Mouse (Mus musculus): Measurements from ENCODE around the gene Ccm2. TPM values are rescaled to one million over a fixed set of nuclear protein-coding genes. Genes with fewer than 3 reads are reported as not detected.

Ccm2 gene
- polyA plus RNA-seq, 1 experiment from 2014 or later: 81.6 TPM

DNA sequence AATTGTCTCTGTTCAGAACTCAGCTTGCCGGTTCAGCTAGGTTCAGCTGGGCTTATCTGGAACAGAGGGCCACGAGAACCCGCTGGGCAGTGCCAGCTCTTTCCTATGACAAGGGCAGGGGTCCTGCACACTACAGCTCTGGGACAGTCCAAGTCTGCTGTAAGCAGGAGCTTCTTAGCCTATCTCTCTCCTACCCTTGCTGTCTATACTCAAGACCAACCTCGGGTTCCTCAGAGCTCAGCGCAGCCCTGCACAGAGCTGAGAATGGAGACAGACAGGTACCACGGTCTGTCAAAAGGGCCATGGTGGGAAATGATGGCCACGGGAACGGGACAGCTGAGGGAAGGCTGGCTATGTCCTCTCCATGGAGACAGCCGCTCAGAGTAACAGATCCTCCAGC, 56.5 kb downstream of the Ccm2 start:
- Histone ChIP-seq H3K4me2 (peak overlapping the region; percentile 69; the same call in 1 of the 2 replicates), H3K9ac (ENCODE audit: low read length) (no peak overlapping the region), H3K4me1 (ENCODE audit: control insufficient read depth, insufficient read depth, low read length) (peaks cover 32% of the 10 kb centered on the region), H3K36me3 (ENCODE audit: control insufficient read depth, insufficient read depth, low read length) (no peaks in the 10 kb centered on the region), H3K27ac (ENCODE audit: low read depth, low read length) (no peak overlapping the region), H3K27me3 (ENCODE audit: control insufficient read depth, insufficient read depth, low read length) (no peaks in the 10 kb centered on the region), H3K4me3 (ENCODE audit: low read depth, low read length) (peak overlapping the region; percentile 46; the same call in 1 of the 2 replicates), H3K9me3 (ENCODE audit: control insufficient read depth, low read length) (no peaks in the 10 kb centered on the region)
- no peak for ATAC-seq (ENCODE audit: low FRiP score)
- DNase-seq (ENCODE audit: low spot score, missing footprints): no peak
- 84% methylated on average over 9 of the region's 9 CpGs for WGBS

DNA sequence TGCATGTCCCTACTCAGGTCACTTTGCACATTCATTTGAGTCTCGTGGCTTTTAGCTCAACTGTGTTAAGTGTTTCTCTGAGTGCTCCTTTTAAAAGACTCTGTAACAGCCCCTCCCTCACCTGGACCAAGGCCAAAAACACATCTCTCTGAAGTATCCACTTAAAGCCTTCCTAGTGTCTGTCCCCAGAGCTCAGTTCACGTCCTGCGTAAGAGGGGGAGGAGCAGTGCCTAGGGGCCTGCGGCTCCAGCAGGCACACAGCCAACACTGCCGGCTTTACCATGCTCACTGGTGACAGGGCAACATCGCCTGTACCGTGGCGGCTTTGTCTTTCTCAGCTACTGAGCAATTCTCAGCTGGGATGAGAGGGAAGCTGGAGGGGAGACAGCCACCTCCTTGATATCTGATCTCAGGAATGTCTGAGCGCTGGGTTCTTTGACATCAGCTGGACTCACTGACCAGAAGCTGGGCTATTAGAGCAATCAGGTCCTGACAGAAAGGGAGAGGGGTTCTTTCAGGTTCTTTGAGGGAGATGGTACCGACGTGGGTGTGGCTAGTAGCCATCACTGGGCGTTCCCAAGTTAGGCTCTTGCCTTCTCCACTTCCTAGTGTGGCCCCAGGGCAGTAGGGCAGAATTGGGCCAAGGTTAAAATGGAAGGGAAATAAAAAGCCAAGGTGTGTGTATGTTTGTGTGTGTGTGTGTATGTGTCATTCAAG, 57.4 kb downstream of the Ccm2 start:
- 37% methylated on average over 12 of the region's 12 CpGs for WGBS
- Histone ChIP-seq H3K27me3 (ENCODE audit: control insufficient read depth, insufficient read depth, low read length) (no peaks in the 10 kb centered on the region), H3K36me3 (ENCODE audit: control insufficient read depth, insufficient read depth, low read length) (no peaks in the 10 kb centered on the region), H3K9ac (ENCODE audit: low read length) (peak overlapping the region; percentile 51), H3K4me2 (peak overlapping the region; percentile 69), H3K4me1 (ENCODE audit: control insufficient read depth, insufficient read depth, low read length) (peaks cover 25% of the 10 kb centered on the region), H3K27ac (ENCODE audit: low read depth, low read length) (no peak overlapping the region), H3K4me3 (ENCODE audit: low read depth, low read length) (peak overlapping the region; percentile 46), H3K9me3 (ENCODE audit: control insufficient read depth, low read length) (no peaks in the 10 kb centered on the region)
- ATAC-seq (ENCODE audit: low FRiP score) (no peak), DNase-seq (ENCODE audit: low spot score, missing footprints) (no peak)

DNA sequence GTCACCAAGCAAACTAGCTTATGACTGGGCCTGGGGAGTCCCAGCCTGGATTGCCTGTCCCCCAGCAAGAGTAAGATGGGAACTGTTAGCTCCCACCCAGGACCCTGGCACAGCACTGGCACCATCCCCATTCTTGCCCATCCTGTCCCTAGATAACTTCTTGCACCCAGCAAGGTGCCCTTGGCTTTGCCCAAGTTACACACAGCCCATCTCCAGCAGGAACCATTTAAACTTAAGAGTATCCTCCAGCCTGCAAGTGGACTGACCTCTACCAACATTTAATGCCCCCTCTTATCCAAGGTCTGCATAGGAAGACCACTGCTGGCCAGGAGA, 57.9 kb downstream of the Ccm2 start:
- Histone ChIP-seq H3K27ac (ENCODE audit: low read depth, low read length) (0 out of 2 replicates have a peak overlapping the region, but pooled peaks have one; percentile 22), H3K9ac (ENCODE audit: low read length) (peak overlapping the region; percentile 51), H3K4me2 (peak overlapping the region; percentile 69), H3K9me3 (ENCODE audit: control insufficient read depth, low read length) (no peaks in the 10 kb centered on the region), H3K4me1 (ENCODE audit: control insufficient read depth, insufficient read depth, low read length) (peaks cover 21% of the 10 kb centered on the region), H3K36me3 (ENCODE audit: control insufficient read depth, insufficient read depth, low read length) (no peaks in the 10 kb centered on the region), H3K27me3 (ENCODE audit: control insufficient read depth, insufficient read depth, low read length) (no peaks in the 10 kb centered on the region), H3K4me3 (ENCODE audit: low read depth, low read length) (peak overlapping the region; percentile 46)
- DNase-seq (ENCODE audit: low spot score, missing footprints) (no peak), ATAC-seq (ENCODE audit: low FRiP score) (no peak)

DNA sequence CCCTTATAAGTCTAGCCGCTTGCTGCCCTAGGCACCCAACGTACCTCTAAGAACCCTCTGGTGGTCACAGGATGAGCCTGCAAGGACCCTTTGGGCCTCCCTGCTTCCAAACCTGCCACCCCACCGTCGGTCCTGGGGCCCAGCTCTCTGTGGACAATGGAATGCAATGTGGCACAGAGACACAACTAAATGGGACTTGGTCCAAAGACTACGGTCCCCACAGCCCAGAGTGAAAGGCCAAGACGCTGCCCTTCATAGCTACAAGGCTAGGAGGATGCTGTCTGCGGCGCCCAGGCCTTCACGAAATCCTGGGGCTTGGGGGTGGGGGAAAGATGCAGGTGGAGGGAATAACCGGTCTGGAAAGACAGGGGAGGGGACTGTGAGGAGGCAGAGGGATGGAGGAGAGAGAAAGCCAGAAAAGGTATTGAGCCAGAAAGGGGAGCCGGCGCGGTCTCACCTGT, 58.4 kb downstream of the Ccm2 start:
- Histone ChIP-seq H3K27me3 (ENCODE audit: control insufficient read depth, insufficient read depth, low read length) (no peaks in the 10 kb centered on the region), H3K4me1 (ENCODE audit: control insufficient read depth, insufficient read depth, low read length) (peaks cover 21% of the 10 kb centered on the region), H3K9ac (ENCODE audit: low read length) (peak overlapping the region; percentile 51), H3K4me2 (peak overlapping the region; percentile 69), H3K4me3 (ENCODE audit: low read depth, low read length) (peak overlapping the region; percentile 46), H3K36me3 (ENCODE audit: control insufficient read depth, insufficient read depth, low read length) (no peaks in the 10 kb centered on the region), H3K9me3 (ENCODE audit: control insufficient read depth, low read length) (no peaks in the 10 kb centered on the region), H3K27ac (ENCODE audit: low read depth, low read length) (peak overlapping the region; percentile 92)
- DNase-seq (ENCODE audit: low spot score, missing footprints): peak; percentile 93
- WGBS: 13% methylated on average over 13 of the region's 13 CpGs
- no peak for ATAC-seq (ENCODE audit: low FRiP score)

DNA sequence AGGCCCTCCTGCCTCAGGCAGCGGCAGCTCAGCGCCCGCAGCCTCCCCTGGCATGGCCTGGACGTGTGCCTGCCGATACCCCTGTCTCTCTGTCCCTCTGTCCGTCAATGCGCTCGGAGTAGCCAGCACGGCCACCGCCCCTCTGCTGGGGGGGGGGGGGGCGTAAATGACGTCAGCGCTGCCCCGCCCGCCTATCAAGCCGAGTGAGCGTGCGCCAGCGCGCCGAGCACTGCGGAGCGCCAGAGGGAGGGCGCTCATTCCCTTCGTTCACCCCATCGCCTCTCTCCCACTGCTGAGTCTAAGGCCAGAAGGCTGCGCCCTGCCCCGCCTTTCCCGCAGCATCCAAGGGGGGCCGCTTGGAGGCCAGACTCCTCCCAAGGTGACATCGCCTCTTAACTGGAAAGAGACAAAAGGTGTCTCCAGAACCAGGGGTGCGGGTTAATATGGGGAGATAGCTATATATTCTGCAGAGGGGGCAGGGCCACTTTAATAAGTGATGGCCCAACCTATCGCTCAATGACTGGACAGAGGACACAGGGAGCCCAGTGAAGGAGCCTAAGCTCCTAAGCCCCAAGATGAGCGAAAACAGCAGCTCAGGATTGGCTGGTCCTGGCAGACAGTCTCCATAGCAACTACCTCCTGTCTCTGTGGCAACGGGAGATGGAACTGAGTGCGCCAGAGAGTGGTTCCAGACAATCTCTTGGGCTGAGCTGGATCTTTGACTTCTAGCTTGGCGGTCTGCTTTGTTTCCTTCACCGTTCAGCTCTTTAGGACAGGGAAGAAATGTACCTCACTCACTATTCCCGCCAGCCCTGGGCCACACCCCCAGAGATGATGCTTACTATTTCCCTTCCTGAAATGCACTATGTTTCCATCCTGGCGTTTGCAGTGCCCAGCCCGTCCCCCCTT, 59.1 kb downstream of the Ccm2 start, which contains the start of gene Nacad:
Nacad (minus strand) TSS at position 563 of the 909 bp plus-strand sequence.
- Histone ChIP-seq H3K4me3 (ENCODE audit: low read depth, low read length) (peak within 1 kb of the TSS; percentile 46), H3K4me1 (ENCODE audit: control insufficient read depth, insufficient read depth, low read length) (peaks cover 18% of the 10 kb centered on the region), H3K9ac (ENCODE audit: low read length) (peak within 1 kb of the TSS; percentile 51), H3K27ac (ENCODE audit: low read depth, low read length) (peak within 1 kb of the TSS; percentile 92), H3K36me3 (ENCODE audit: control insufficient read depth, insufficient read depth, low read length) (no peaks in the 10 kb centered on the region; the same call in 1 of the 2 replicates), H3K4me2 (peak within 1 kb of the TSS; percentile 69), H3K27me3 (ENCODE audit: control insufficient read depth, insufficient read depth, low read length) (no peaks in the 10 kb centered on the region), H3K9me3 (ENCODE audit: control insufficient read depth, low read length) (no peaks in the 10 kb centered on the region)
- WGBS: 6% methylated on average over 31 of the region's 41 CpGs
- DNase-seq (ENCODE audit: low spot score, missing footprints) (peak; percentile 97), ATAC-seq (ENCODE audit: low FRiP score) (peak; percentile 94)

DNA sequence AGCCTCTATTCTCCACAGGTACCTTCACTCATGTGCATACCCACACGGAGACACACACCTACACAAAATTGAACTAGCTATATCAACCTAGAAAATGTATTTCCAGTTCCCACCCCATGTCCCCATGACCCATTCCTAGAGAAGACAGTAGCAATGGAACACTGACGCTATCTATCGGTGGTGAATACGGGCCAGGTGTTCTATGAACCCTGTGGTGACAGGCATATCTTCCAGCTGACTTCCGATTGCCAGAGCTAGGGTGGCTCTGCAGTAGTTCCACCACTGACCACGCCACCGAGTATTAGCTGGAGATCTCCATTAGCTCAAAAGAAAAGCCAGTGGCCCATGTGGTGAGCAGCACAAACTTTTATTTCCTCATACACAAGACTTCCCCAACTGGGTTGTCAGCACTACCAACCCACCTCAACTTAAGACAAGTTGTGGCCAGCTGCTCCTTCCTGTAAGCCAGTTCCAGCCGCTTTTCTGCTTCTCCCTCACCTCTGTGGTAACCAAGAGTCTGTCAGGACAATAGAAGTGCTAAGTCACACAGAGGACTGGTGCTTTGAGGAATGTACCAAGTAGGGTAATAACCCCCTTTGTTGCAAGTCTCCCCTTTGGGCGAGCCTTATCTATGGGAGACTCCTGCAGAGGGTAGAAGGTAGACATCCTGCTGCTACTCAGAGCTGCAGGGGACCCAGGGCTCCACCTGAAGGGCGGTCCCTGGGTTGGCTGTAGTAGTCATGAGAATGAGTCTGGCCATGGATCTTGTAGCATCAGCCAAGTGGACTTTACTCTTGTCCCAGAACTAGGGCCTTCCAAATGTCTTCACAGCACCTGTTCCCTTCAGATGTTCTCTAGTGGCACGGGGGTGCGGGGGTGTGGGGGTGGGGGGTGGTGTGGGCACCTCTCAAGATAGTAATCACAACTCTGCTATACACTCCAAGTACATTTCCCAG, 68.8 kb downstream of the Ccm2 start:
- peaks cover 46% of the 10 kb centered on the region for H3K36me3 ChIP-seq (ENCODE audit: control insufficient read depth, insufficient read depth, low read length)
- DNase-seq (ENCODE audit: low spot score, missing footprints): no peak
- H3K4me3 ChIP-seq (ENCODE audit: low read depth, low read length): no peak overlapping the region
- no peak for ATAC-seq (ENCODE audit: low FRiP score)
- no peaks in the 10 kb centered on the region for H3K27me3 ChIP-seq (ENCODE audit: control insufficient read depth, insufficient read depth, low read length)
- no peaks in the 10 kb centered on the region for H3K4me1 ChIP-seq (ENCODE audit: control insufficient read depth, insufficient read depth, low read length)
- no peak overlapping the region for H3K27ac ChIP-seq (ENCODE audit: low read depth, low read length)
- no peak overlapping the region for H3K9ac ChIP-seq (ENCODE audit: low read length)
- no peak overlapping the region for H3K4me2 ChIP-seq
- H3K9me3 ChIP-seq (ENCODE audit: control insufficient read depth, low read length): no peaks in the 10 kb centered on the region
- WGBS: 93% methylated on average over 12 of the region's 12 CpGs

DNA sequence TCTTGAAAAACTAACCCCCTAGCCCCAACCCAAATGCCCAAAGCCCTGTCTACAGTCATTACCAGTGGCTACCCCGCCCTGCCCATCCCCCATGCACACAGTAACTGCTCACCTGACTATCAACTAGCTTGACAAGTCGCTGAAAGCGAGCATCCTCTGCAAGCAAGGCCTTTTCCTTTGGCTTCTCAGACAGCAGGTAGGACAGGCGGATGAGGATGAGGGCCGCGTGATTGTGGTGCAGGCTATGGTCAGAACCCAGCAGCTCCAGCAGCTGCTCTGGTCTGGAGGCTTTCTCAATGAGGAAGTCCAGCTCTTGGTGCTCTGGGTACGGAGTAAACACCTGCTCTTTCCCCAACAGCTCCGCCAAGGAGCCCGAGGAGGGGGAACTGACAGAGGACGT, 77.0 kb downstream of the Ccm2 start:
- H3K27ac ChIP-seq (ENCODE audit: low read depth, low read length): no peak overlapping the region
- no peak overlapping the region for H3K4me3 ChIP-seq (ENCODE audit: low read depth, low read length)
- DNase-seq (ENCODE audit: low spot score, missing footprints) (no peak), ATAC-seq (ENCODE audit: low FRiP score) (no peak)
- peaks cover 33% of the 10 kb centered on the region for H3K36me3 ChIP-seq (ENCODE audit: control insufficient read depth, insufficient read depth, low read length)
- peaks cover 12% of the 10 kb centered on the region for H3K4me1 ChIP-seq (ENCODE audit: control insufficient read depth, insufficient read depth, low read length)
- no peaks in the 10 kb centered on the region for H3K27me3 ChIP-seq (ENCODE audit: control insufficient read depth, insufficient read depth, low read length)
- WGBS: 93% methylated on average over 10 of the region's 10 CpGs
- H3K4me2 ChIP-seq: no peak overlapping the region
- no peaks in the 10 kb centered on the region for H3K9me3 ChIP-seq (ENCODE audit: control insufficient read depth, low read length)
- no peak overlapping the region for H3K9ac ChIP-seq (ENCODE audit: low read length)

DNA sequence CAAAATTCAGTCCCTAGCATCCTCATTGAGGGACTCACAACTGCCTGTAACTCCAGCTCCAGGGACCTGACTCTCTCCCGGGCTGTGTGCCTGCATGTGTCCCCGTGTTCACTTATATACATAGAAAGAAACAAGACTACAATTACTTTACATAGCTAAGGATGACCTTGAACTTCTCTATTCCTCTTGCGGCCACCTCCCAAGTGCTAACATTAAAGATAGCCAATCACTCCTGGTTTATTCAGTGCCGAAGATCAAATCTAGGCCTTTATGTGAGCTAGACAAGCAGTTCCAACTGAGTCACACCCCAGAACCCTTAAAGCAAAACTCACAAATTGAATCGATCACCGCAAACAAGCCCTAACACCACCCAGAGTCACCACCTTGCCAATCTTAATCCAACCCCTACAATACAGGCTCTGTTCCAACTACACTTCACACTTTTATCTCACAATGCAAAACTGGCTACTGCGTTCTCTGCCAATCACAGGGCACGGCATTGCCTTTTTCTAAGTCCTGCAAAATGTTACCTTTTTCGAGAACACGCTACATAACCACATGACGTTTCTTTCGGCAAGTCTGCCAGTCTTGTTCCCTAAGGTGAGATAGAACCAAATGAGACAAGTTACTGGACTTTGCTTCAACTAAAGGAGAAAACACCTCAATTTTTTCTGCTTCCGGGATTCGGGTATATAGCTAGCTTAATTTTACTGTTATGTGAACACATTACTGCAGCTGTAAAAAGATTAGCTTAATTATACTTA, 78.1 kb downstream of the Ccm2 start:
- Histone ChIP-seq H3K4me1 (ENCODE audit: control insufficient read depth, insufficient read depth, low read length) (peaks cover 12% of the 10 kb centered on the region), H3K27ac (ENCODE audit: low read depth, low read length) (no peak overlapping the region), H3K4me3 (ENCODE audit: low read depth, low read length) (peak overlapping the region; percentile 77), H3K27me3 (ENCODE audit: control insufficient read depth, insufficient read depth, low read length) (no peaks in the 10 kb centered on the region), H3K36me3 (ENCODE audit: control insufficient read depth, insufficient read depth, low read length) (peaks cover 23% of the 10 kb centered on the region), H3K4me2 (peak overlapping the region; percentile 63), H3K9ac (ENCODE audit: low read length) (peak overlapping the region; percentile 84), H3K9me3 (ENCODE audit: control insufficient read depth, low read length) (no peaks in the 10 kb centered on the region)
- no peak for DNase-seq (ENCODE audit: low spot score, missing footprints)
- ATAC-seq (ENCODE audit: low FRiP score): no peak
- WGBS: 76% methylated on average over 14 of the region's 14 CpGs
